Mouse (Mus musculus) yolk sac, embryonic 10.5 days (tissue): ENCODE measurements around the gene Lim2.

Source experiments
- DNase-seq: peaks from one replicate; pipeline ENCODE4 v3.0.0-alpha.2; 2017; ENCODE audit warnings: low spot score

The Lim2 gene

DNA sequence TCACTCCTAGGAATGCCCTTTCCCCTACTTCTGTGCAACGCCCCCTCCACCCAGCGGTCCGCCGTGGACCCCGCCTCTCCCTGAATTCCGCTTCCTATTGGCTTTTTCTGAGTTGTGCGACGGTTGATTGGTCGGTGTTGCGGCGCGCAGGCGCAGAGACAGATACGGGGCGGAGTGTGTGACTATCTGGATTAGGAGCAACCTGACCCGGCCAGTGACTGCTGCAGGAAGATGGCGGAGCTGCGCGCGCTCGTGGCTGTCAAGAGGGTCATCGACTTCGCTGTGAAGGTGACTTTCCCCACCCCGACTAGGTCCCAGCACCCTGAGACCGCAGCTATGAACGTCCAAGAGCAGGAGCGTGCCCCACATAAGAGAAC, 16.4 kb downstream of the Lim2 start, which contains the start of the genes Etfb and Gm45233:
TSS of gene Etfb (plus strand) at position 167 of the 377 bp plus-strand sequence.
TSS of gene Gm45233 (plus strand) at position 212 of the 377 bp plus-strand sequence.
- peak; percentile 98 for DNase-seq

DNA sequence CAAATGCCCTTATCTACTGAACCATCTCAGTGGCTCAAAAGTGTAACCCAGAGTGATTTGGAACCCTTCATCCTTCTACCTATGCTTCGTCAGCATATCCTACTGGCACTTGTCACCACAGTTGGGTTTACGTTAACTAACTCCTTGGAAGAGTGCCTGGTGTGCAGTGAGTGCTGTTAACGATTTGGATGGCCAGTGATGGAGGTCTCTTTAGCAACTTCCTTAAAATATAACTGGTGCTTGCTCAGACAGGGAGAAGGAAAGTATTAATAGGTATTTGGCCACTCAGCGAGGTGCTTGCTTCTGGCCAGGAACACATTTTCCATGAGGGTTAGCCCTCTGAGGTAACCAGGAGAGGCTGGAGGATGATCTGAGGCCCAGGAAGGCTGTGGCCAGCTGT, 20.3 kb downstream of the Lim2 start:
- no peak for DNase-seq

DNA sequence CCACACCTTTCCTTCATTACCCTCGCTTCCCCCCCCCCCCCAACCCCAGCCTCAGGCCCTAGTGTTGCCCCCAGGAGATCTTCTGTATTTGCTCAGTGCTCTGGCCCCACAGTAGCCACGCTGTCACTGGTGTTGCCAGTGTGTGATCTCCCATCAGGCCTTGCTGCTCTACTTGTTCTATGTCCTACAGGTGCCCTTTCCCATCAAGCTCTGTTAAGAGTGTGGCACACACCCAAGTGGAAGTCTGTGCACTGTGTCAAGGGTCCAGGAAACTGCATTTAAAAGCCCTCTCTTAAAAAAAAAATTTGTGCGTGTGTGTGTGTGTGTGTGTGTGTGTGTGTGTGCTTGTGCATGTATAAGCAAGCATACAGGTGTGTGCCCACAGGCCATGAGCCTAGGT, 20.8 kb downstream of the Lim2 start:
- DNase-seq, result no peak

DNA sequence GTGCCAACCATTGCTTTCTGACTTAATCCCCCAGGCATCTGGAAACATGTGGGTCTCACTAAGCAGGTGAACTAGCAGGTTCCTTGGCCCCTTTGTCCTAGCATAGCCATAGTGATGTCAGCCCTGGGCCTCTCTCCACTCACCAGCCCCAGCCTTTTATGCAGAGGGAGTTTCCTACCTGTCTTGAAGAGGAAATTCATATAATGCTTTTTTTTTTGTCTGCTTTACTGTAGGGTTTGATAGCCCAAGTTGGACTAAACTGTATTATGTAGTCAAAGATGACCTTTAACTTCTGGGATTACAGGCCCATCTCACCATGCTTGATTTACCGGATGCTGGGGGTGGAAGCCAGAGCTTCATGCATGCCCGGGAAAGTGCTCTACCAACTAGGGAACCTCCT, 22.3 kb downstream of the Lim2 start:
- no peak for DNase-seq

DNA sequence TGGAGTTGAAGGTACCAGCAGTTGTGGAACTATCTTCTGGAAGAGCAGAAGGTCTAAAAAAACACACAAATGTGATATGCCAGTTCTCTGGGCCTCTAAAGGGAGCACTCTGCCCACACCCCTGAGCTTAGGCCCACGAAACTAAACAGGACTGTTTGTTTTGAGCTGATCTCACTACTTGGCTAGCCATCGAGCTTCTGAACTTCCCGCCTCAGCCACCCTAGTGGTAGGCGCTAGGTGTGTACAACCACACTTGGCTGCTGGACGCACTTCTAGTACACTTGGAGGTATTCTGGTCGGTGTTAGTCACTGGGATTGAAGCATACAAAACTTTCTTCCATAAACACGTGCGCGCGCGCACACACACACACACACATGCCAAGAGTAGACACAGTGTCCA, 24.3 kb downstream of the Lim2 start:
- no peak for DNase-seq

DNA sequence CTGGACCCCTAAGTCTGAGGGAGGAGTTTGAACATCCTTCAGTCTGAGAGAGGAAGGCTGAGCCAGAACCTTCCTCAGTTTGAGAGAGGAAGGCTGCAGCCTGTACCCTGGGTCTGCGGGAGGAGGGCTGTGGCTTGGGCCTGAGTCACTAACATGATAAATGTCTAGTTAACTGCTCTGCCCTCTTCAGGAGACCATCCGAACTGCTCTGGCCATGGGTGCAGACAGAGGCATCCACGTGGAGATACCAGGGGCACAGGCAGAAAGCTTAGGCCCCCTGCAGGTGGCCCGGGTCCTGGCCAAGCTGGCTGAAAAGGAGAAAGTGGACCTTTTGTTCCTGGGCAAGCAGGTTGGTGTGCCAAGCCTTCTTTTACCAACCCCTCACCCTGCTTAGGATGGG, 25.1 kb downstream of the Lim2 start:
- DNase-seq, result no peak

DNA sequence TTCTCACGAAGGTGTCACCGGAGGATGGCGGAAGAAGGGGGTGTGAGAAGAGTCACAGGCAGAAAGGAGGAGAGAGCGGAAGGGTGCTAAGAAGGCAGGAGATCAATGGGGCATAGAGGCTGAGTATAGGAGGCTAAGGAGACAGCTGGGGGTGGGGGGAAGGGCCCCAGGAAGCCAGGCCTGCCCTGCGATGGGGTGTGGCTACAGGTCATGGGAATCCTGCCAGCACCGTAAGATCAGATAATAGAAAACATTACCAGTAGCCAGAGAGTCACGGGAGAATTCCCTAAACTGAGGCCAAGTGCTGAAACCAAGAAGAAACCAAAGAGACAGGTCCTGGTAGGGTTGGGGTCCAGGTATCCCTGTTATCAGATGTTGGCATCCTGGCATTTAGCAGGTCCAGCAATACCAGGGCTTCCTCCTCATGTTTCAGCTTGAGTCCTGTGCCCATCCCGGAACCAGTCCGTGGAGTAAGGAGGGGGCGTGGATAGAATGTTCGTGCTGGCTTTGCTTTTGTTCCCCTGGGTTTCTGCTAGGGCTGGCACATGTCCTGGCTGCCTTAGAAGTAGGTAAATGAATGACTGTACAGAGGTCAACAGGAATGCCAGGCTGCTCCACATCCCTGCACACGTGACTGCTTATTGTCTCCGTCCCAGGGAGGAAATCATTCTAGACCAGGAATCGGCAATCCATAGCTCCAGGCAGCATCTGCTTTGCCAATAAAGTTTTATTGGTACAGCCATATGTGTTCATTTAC, 26.3 kb downstream of the Lim2 start:
- DNase-seq, result no peak

GRCm38 (mm10) chr7:43454371-43454770, 26.9 kb downstream of the Lim2 start:
- peak; percentile 71 for DNase-seq

DNA sequence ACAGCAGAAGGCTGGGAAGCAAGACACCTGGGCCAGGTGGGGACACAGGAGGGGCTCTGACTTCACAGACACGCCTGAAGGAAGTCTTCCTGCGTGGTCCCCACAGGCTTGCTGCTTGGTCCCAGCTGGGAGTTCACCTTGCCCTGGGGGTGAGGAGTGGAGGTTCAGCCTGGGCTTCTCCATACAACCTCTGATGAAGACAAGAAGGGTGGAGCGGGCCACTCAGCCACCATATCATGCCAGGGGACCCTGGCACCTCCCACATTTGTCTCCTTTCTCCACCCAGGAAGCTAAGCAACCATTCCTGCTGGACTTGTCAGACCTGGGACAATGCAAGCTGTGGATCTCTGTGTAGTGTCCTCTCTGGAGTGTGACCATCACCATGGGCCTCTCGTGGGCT, 35.4 kb downstream of the Lim2 start, which contains the start of gene Vsig10l:
TSS of gene Vsig10l (plus strand) at position 301 of the 400 bp plus-strand sequence.
- no peak for DNase-seq

DNA sequence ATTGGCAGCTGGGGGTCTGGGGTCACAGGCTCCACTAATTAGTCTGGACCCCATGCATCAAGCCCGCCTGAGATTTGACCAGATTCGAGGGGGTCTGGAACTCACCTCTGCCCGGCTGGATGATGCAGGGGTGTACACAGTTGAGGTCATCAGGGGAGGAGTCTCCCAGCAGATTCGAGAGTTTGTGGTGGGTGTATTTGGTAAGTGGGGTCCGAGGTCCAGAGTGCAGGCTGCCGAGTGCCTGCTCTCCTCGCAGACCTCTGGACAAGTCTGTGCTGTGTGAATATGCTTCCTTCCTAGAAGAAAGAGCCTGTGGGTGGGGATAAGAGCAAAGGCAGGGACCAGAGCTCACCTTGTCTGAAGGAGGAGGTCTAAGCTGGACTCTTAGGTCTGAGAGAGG, 36.5 kb downstream of the Lim2 start:
- no peak for DNase-seq

GRCm38 (mm10) chr7:43464864-43465343, 37.4 kb downstream of the Lim2 start:
- DNase-seq, result no peak

DNA sequence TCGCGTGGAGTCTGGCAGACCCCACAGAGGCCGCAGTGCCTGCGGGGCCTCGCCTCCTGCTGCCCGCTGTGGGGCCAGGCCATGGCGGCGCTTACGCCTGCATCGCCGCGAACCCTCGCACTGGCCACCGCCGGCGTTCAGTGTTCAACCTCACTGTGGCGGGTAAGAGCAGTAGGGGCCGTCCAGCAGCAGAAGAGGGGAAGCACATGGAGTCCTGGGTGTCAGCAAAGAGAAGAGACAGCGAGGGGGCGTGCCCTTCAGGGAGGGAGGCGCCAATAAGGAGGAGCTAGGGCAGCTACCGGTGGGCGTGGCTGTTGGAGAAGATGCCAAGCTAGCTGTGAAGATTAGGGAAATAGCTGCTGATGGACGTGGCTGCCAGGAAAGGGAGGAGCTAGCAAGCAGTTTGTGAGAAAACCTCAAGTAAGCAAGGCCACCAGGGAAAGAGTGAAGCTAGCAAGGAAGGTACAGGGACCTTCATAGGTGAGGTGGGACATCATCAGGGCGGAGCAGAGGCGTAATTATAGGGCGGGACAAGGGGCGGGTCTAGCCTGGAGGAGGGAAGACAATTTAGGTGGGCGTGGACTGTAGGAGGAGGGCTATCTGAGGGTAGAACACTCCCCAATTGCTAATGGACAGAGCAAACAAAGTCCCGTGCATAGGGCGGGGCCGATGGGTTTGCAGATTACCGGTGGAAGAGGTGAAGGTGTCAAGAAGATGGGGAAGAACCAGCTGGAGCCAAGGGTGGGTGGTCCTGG, 38.1 kb downstream of the Lim2 start:
- peak; percentile 91 for DNase-seq

GRCm38 (mm10) chr7:43466099-43466694, 38.7 kb downstream of the Lim2 start:
- DNase-seq, result peak; percentile 73

- DNase-seq, result no peak
Observed at GRCm38 (mm10) chr7:43470373-43470772, 42.9 kb downstream of the Lim2 start.

GRCm38 (mm10) chr7:43475706-43476105, 48.2 kb downstream of the Lim2 start:
- no peak for DNase-seq

DNA sequence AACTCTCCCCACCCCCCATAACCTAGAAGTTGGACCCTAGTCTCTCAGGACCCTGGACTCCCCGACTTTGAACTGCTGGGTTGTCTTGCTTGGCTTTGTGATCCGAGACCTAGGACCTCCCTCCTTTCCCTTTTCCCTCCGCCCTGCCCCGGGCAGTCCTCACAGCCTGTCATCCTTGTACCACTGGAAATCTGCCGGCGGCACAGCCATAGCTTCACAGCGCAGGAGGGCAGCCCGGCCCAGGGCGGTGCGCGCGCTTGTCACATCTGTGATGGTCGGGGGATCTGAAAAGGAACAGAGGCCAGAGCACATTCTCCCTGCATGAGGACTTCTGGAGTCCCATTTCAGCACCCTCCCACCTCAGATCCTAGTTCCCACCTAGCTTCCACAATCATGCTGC, 48.9 kb downstream of the Lim2 start:
- DNase-seq, result no peak

DNA sequence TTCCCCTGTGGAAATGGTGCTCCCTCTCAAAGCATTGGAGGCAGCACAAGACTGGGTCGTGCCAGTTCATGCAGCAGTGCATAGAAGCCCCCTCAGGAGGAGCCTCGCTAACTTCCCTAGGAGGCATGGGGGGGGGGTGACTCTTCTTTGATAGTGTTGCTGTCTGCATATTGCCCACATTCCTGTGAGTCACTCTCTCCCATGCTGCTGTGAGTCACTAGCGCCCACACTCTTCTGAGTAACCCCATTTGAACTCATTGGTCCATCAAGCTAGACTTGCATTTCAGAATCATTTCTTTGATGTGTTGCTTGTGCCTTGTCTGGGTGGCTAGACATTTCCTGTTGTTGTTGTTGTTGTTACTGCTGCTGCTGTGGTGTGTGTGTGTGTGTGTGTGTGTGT, 53.7 kb downstream of the Lim2 start:
- DNase-seq, result no peak

DNA sequence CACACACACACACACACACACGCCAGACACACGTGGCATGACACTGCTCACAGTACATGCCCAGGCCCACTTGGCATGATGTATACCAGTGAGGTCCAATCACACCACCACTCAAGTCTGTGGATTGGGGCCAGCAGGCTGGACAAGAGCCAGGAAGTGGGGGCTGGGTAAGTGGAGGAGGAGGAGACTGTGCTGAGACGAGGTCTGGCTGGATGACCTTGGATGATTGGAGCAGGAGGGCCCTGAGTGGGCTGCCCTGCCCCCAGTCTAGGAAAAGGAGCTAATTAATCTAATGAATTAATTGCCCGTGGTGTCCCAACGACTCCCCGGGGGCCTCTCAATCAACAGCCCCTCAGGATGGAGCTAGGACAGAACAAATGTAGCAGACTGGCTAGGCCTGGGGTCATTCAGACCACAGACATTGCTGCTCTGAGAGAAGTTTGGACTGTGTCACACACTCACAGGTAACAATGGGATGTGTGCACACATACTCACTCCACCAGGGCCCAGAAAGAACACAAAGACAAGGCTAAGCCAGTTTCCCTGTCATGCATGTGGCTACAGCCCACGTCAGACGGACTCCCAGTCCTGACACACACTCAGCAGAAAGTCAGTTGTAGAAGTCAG, 54.7 kb downstream of the Lim2 start:
- DNase-seq, result no peak

DNA sequence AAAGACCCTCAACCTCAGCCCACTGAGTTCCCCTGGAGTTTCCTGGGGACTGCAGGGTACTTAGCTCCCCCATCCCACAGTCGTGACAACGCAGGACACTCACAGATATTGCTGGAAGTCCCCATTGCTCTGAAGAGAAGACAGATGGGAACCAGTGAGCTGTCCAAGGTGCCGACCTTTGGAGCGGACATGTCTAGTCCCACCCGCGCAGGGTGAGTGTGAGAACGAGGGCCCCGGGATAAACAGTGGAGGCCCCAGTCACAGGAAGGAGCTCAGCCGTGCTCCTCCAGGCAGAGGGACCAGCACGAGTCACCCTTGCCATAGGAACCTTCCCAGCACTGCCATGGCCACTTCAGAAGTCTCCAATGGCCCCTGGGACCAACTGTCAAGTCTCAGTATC, 55.8 kb downstream of the Lim2 start:
- DNase-seq, result peak; percentile 22
